In the genomic region with DNA sequence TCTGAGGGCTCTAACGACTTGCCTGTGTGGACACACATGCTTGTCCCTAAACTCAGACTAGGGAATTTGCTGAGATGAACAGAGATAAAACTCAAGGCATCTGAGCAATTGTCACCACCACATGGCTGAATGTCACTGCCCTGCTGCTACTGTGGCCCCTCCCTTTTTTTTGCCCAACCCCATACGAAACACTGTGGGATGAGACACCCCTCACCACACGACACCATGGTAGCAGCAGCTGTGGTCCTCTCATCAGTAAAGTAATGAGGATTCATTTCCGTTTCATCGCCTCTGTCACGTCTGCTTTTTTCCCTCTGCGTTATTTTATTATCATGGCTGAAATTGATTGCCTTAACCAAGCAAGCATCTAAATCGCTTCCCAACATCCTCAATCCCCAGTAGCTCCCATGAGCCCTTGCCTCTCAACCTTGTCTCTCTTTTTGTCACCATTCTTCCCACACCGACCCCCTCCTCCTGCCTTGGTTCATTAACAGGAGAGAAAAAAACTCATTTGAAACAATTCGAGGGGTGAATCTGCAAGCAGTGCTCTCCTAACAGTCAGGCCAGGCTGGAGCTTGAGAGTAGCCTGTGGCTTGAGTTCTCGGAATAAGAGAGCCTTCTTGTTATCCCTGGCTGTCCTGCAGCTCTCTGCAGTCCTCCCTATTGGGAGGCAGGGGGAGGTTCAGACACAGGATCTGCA, we compare ENCODE assay signal across 15 mouse cellular contexts.
DNase-seq lines count a peak whose midpoint lies in the region; ATAC-seq and TF ChIP-seq lines count a peak whose summit lies in the region.
"Had no signal": no experiment of that assay in that cellular context is flagged by ENCODE, and none has a peak within 500 bp of the region (broad histone marks: within the 10 kb centered on the region; RNA-seq: fewer than 3 reads in every experiment).

No protein-coding gene starts in this region.

- H3K4me2 ChIP-seq in forebrain, embryonic 11.5 days (ENCODE audit: low read depth, low read length, severe bottlenecking): no peak overlapping the region
- H3K4me2 ChIP-seq in hindbrain, embryonic 13.5 days: peak overlapping the region; percentile 40
- peak overlapping the region; percentile 14; the same call in 1 of the 2 replicates for H3K4me2 ChIP-seq in midbrain, embryonic 16.5 days (ENCODE audit: low read length)
- H3K4me2 ChIP-seq in kidney, embryonic 16.5 days (replicated peaks; ENCODE audit: low read depth, low read length): no peak overlapping the region
- H3K4me2 ChIP-seq: embryonic facial prominence, embryonic 15.5 days; heart, embryonic 15.5 days had no signal

- H3K9me3 ChIP-seq in forebrain, embryonic 11.5 days (ENCODE audit: control insufficient read depth, low read length): no peaks in the 10 kb centered on the region
- no peaks in the 10 kb centered on the region for H3K9me3 ChIP-seq in hindbrain, embryonic 13.5 days
- no peaks in the 10 kb centered on the region for H3K9me3 ChIP-seq in midbrain, embryonic 16.5 days (replicated peaks; ENCODE audit: control insufficient read depth, low read length, poor library complexity, severe bottlenecking)
- no peaks in the 10 kb centered on the region for H3K9me3 ChIP-seq in kidney, embryonic 16.5 days (ENCODE audit: low read length)
- H3K9me3 ChIP-seq: embryonic facial prominence, embryonic 15.5 days; heart, embryonic 15.5 days had no signal

- no peaks in the 10 kb centered on the region for H3K36me3 ChIP-seq in forebrain, embryonic 11.5 days (ENCODE audit: control insufficient read depth, insufficient read depth, low read length)
- no peaks in the 10 kb centered on the region for H3K36me3 ChIP-seq in hindbrain, embryonic 13.5 days
- no peaks in the 10 kb centered on the region for H3K36me3 ChIP-seq in midbrain, embryonic 16.5 days (ENCODE audit: control insufficient read depth, insufficient read depth, low read length)
- no peaks in the 10 kb centered on the region for H3K36me3 ChIP-seq in kidney, embryonic 16.5 days (ENCODE audit: insufficient read depth, low read length)
- H3K36me3 ChIP-seq: embryonic facial prominence, embryonic 15.5 days; heart, embryonic 15.5 days had no signal

- H3K27me3 ChIP-seq in forebrain, embryonic 11.5 days (ENCODE audit: control insufficient read depth, insufficient read depth, low read length): no peaks in the 10 kb centered on the region
- no peaks in the 10 kb centered on the region for H3K27me3 ChIP-seq in hindbrain, embryonic 13.5 days
- no peaks in the 10 kb centered on the region for H3K27me3 ChIP-seq in midbrain, embryonic 16.5 days (ENCODE audit: control insufficient read depth, insufficient read depth, low read depth, low read length)
- no peaks in the 10 kb centered on the region for H3K27me3 ChIP-seq in kidney, embryonic 16.5 days (ENCODE audit: insufficient read depth, low read length)
- H3K27me3 ChIP-seq: CH12.LX; embryonic facial prominence, embryonic 15.5 days; heart, embryonic 15.5 days; Patski had no signal

- H3K4me3 ChIP-seq in forebrain, embryonic 11.5 days (ENCODE audit: low read depth, low read length): no peak overlapping the region
- no peak overlapping the region for H3K4me3 ChIP-seq in hindbrain, embryonic 13.5 days
- no peak overlapping the region for H3K4me3 ChIP-seq in midbrain, embryonic 16.5 days (ENCODE audit: low read depth, low read length)
- no peak overlapping the region for H3K4me3 ChIP-seq in kidney, embryonic 16.5 days (ENCODE audit: low read length)
- H3K4me3 ChIP-seq: embryonic facial prominence, embryonic 15.5 days; heart, embryonic 15.5 days had no signal

- TF ChIP-seq CTCF in brain, embryonic 14.5 days (IDR thresholded peaks at IDR 0.05; ENCODE audit: borderline replicate concordance, extremely low read depth, insufficient read depth, insufficient read length): no peak; the same call in 1 of the 2 replicates

- ATAC-seq in forebrain, embryonic 11.5 days (replicated peaks; ENCODE audit: low FRiP score): peak; percentile 71; the same call in 1 of the 2 replicates
- ATAC-seq in hindbrain, embryonic 13.5 days (ENCODE audit: low FRiP score): peak; percentile 86
- ATAC-seq in midbrain, embryonic 16.5 days: no peak
- ATAC-seq in kidney, embryonic 16.5 days (ENCODE audit: low FRiP score, low TSS enrichment): no peak
- ATAC-seq: inflammation-experienced regulatory T-cells, adult 6 months; Patski had no signal

- 58% methylated on average over 11 of the region's 11 CpGs for WGBS in forebrain, embryonic 11.5 days
- 27% methylated on average over 11 of the region's 11 CpGs for WGBS in hindbrain, embryonic 13.5 days
- WGBS in midbrain, embryonic 16.5 days: 33% methylated on average over 11 of the region's 11 CpGs
- 56% methylated on average over 11 of the region's 11 CpGs for WGBS in kidney, embryonic 16.5 days

- H3K9ac ChIP-seq in forebrain, embryonic 11.5 days (ENCODE audit: low read length): no peak overlapping the region
- H3K9ac ChIP-seq in hindbrain, embryonic 13.5 days: no peak overlapping the region
- no peak overlapping the region for H3K9ac ChIP-seq in midbrain, embryonic 16.5 days (ENCODE audit: low read depth, low read length)
- no peak overlapping the region for H3K9ac ChIP-seq in kidney, embryonic 16.5 days (replicated peaks; ENCODE audit: low read length)
- H3K9ac ChIP-seq: embryonic facial prominence, embryonic 15.5 days; heart, embryonic 15.5 days had no signal

- DNase-seq in brain, embryonic 14.5 days (ENCODE audit: low read depth): peak; percentile 59
- no peak for DNase-seq in forebrain, embryonic 11.5 days (ENCODE audit: low spot score)
- DNase-seq in kidney, postnatal 14 days: no peak
- DNase-seq in spleen, postnatal 10 days (ENCODE audit: low spot score in 2 of 2): no peak
- DNase-seq: kidney, postnatal 10 days; thymus, postnatal 36 days had no signal

- no peak for TF ChIP-seq POLR2A in brain, embryonic 14.5 days (IDR thresholded peaks at IDR 0.05; ENCODE audit: borderline replicate concordance, extremely low read depth, insufficient read depth, insufficient read length, poor library complexity, severe bottlenecking)

- no peaks in the 10 kb centered on the region for H3K4me1 ChIP-seq in forebrain, embryonic 11.5 days (replicated peaks; ENCODE audit: control insufficient read depth, insufficient read depth, low read length)
- H3K4me1 ChIP-seq in hindbrain, embryonic 13.5 days (replicated peaks): peaks cover 14% of the 10 kb centered on the region
- peaks cover 8% of the 10 kb centered on the region; the same call in 1 of the 2 replicates for H3K4me1 ChIP-seq in midbrain, embryonic 16.5 days (ENCODE audit: control insufficient read depth, insufficient read depth, low read length)
- no peaks in the 10 kb centered on the region for H3K4me1 ChIP-seq in kidney, embryonic 16.5 days (ENCODE audit: insufficient read depth, low read length)
- H3K4me1 ChIP-seq: embryonic facial prominence, embryonic 15.5 days; heart, embryonic 15.5 days had no signal

- peak overlapping the region; percentile 18; the same call in 1 of the 2 replicates for H3K27ac ChIP-seq in forebrain, embryonic 11.5 days (ENCODE audit: low read depth, low read length)
- peak overlapping the region; percentile 69 for H3K27ac ChIP-seq in hindbrain, embryonic 13.5 days
- H3K27ac ChIP-seq in midbrain, embryonic 16.5 days (ENCODE audit: low read length): peak overlapping the region; percentile 47
- H3K27ac ChIP-seq in kidney, embryonic 16.5 days (ENCODE audit: low read length): no peak overlapping the region
- H3K27ac ChIP-seq: embryonic facial prominence, embryonic 15.5 days; heart, embryonic 15.5 days; macrophage had no signal

Comparison
In these comparisons a context has a peak if more than half of its experiments do, and no peak if none do; other contexts are left out.
1. ATAC-seq: peak in forebrain, embryonic 11.5 days (single experiment) and hindbrain, embryonic 13.5 days (single experiment); none in midbrain, embryonic 16.5 days (single experiment) and kidney, embryonic 16.5 days (single experiment).
2. H3K4me2 ChIP-seq: peak in hindbrain, embryonic 13.5 days (single experiment) and midbrain, embryonic 16.5 days (single experiment); none in forebrain, embryonic 11.5 days (single experiment) and kidney, embryonic 16.5 days (single experiment).